Mouse (Mus musculus) liver, embryonic 16.5 days (tissue): ENCODE measurements around the gene Gimap3. TPM values are rescaled to one million over a fixed set of nuclear protein-coding genes. Genes with fewer than 3 reads are reported as not detected.

Experiments
- ATAC-seq: fragments of 200-750 bp; cut with Nextera tagmentation; 2 replicates; pipeline ENCODE4 v1.8.0; 2017; ENCODE audit warnings: low read depth, mild to moderate bottlenecking, moderate number of reproducible peaks, moderate library complexity
- H3K27ac ChIP-seq: fragments of 300-500 bp; sonication (generic); 2 replicates; pipeline ENCODE4 v1.5.1; 2014; ENCODE audit warnings: mild to moderate bottlenecking, low read length
- H3K27me3 ChIP-seq: fragments of 300-500 bp; sonication (generic); 2 replicates; pipeline ENCODE4 v1.6.1; 2014; ENCODE audit warnings: low read depth, low read length, mixed read lengths; ENCODE audit not compliant: control insufficient read depth, insufficient read depth
- H3K36me3 ChIP-seq: fragments of 300-500 bp; sonication (generic); 2 replicates; pipeline ENCODE4 v1.6.1; 2014; ENCODE audit warnings: mild to moderate bottlenecking; ENCODE audit not compliant: control insufficient read depth, insufficient read depth
- H3K4me1 ChIP-seq: fragments of 300-500 bp; sonication (generic); 2 replicates; pipeline ENCODE4 v1.6.1; 2014; ENCODE audit warnings: low read depth, low read length, mixed read lengths; ENCODE audit not compliant: control insufficient read depth
- H3K4me2 ChIP-seq: fragments of 300-500 bp; sonication (generic); 2 replicates; pipeline ENCODE4 v1.6.1; 2014; ENCODE audit warnings: low read depth, low read length, mixed read lengths
- H3K4me3 ChIP-seq: fragments of 300-500 bp; sonication (generic); 2 replicates; pipeline ENCODE4 v1.5.1; 2014; ENCODE audit warnings: low read depth, mild to moderate bottlenecking, low read length
- H3K9ac ChIP-seq: fragments of 300-500 bp; sonication (generic); 2 replicates; pipeline ENCODE4 v1.6.1; 2014; ENCODE audit warnings: low read depth, low read length
- H3K9me3 ChIP-seq: fragments of 300-500 bp; sonication (generic); replicated peaks from 2 replicates; pipeline ENCODE4 v1.6.1; 2016; ENCODE audit warnings: low read length; ENCODE audit not compliant: control insufficient read depth
- WGBS: fragments of 180-500 bp; shearing (Covaris S2); extraction: QIAGEN DNeasy Blood & Tissue Kit; methylation state at CpG from one replicate; pipeline ENCODE4 v1.1.7; 2014; ENCODE audit not compliant: insufficient replicate concordance; 5-methylcytosine and 5-hydroxymethylcytosine counted together
- polyA plus RNA-seq: library from polyadenylated mRNA; unstranded; fragments of >200 nt; fragmentation: Nextera tagmentation; extraction: Ambion mirVana; gene quantifications from 2 replicates; pipeline ENCODE4 v1.2.1, GENCODE M21; 2015

The Gimap3 gene
- polyA plus RNA-seq, 1 experiment from 2014 or later = 0.37 TPM

GRCm38 (mm10) chr6:48739780-48740055 is 30.9 kb downstream of the Gimap3 start:
- Histone ChIP-seq H3K9me3 (no peaks in the 10 kb centered on the region), H3K4me3 (no peak overlapping the region), H3K4me1 (peaks cover 7% of the 10 kb centered on the region), H3K27me3 (no peaks in the 10 kb centered on the region), H3K4me2 (no peak overlapping the region), H3K27ac (no peak overlapping the region), H3K9ac (no peak overlapping the region; the same call in 1 of the 2 replicates), H3K36me3 (no peaks in the 10 kb centered on the region)
- 41% methylated on average over 3 of the region's 3 CpGs for WGBS
- ATAC-seq = no peak

GRCm38 (mm10) chr6:48738961-48739779 is 31.5 kb downstream of the Gimap3 start, which contains the start of gene Gimap1:
Gene Gimap1 (plus strand): TSS chr6:48739054.
- peak within 1 kb of the TSS; percentile 37 for H3K4me3 ChIP-seq
- no peaks in the 10 kb centered on the region for H3K36me3 ChIP-seq
- peaks cover 7% of the 10 kb centered on the region for H3K4me1 ChIP-seq
- no peak for ATAC-seq
- no peaks in the 10 kb centered on the region for H3K9me3 ChIP-seq
- no peak within 1 kb of the TSS; the same call in 1 of the 2 replicates for H3K9ac ChIP-seq
- no peaks in the 10 kb centered on the region for H3K27me3 ChIP-seq
- 18% methylated on average over 15 of the region's 15 CpGs for whole genome bisulfite sequencing
- H3K4me2 ChIP-seq = 0 out of 2 replicates have a peak within 1 kb of the TSS, but pooled peaks have one; percentile 9
- no peak within 1 kb of the TSS for H3K27ac ChIP-seq

GRCm38 (mm10) chr6:48737688-48738087 is 33.0 kb downstream of the Gimap3 start:
- Histone ChIP-seq H3K27me3 (no peaks in the 10 kb centered on the region), H3K4me2 (no peak overlapping the region), H3K9me3 (no peaks in the 10 kb centered on the region), H3K27ac (no peak overlapping the region), H3K4me3 (no peak overlapping the region), H3K4me1 (peaks cover 7% of the 10 kb centered on the region), H3K9ac (no peak overlapping the region), H3K36me3 (no peaks in the 10 kb centered on the region)
- ATAC-seq = no peak
- WGBS = 76% methylated on average over 5 of the region's 5 CpGs

DNA sequence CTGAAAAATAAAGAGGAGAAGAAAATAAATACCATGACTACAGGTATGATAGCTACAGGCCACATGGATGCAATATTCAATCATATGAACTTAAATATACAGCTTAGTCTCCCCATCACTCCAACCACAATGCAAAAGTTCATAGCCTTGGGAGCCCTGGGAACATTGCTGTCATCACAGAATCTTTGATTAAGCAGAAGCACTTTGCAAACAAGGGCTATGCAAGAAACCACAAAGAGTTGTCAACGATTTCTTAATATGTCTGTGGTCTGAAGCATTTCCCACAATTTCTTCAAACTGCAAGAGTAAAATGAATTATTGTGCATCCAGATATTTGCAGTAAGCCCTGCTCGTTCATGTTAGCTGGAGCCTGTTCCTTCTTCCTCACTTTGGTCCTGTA is 33.6 kb downstream of the Gimap3 start:
- 24% methylated on average over 2 of the region's 2 CpGs for WGBS
- Histone ChIP-seq H3K4me1 (peaks cover 4% of the 10 kb centered on the region), H3K27ac (no peak overlapping the region), H3K4me3 (no peak overlapping the region), H3K9me3 (no peaks in the 10 kb centered on the region), H3K9ac (no peak overlapping the region), H3K27me3 (no peaks in the 10 kb centered on the region), H3K4me2 (no peak overlapping the region), H3K36me3 (no peaks in the 10 kb centered on the region)
- no peak for ATAC-seq

GRCm38 (mm10) chr6:48733660-48734059 is 37.0 kb downstream of the Gimap3 start:
- Histone ChIP-seq H3K27ac (no peak overlapping the region), H3K9me3 (no peaks in the 10 kb centered on the region), H3K9ac (no peak overlapping the region), H3K4me1 (no peaks in the 10 kb centered on the region), H3K27me3 (no peaks in the 10 kb centered on the region), H3K4me2 (no peak overlapping the region), H3K4me3 (no peak overlapping the region), H3K36me3 (no peaks in the 10 kb centered on the region)
- WGBS = 63% methylated on average over 1 of the region's 1 CpGs
- no peak for ATAC-seq

DNA sequence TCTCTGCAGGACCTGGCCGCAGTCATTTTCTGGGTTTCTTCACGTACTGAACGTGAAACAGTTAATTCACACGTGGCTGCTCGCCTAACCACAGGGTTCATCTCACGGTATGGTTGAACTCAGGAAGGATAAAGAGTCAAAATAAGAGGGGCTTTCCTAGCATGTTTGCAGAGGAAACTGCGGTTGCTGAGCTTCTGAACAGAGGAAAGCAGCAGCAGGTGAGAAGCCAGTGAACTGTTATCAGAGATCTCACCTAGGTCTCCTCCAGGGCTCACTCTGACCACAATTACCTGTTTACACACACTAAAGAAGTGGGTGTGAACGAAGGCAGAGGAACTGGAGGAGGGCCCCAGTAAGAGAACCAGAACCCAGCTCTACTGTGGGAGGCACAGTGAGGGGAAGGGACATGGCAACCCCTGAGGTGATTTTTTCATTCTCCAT is 37.8 kb downstream of the Gimap3 start:
- Histone ChIP-seq H3K27ac (no peak overlapping the region), H3K4me1 (no peaks in the 10 kb centered on the region), H3K4me2 (no peak overlapping the region), H3K4me3 (no peak overlapping the region), H3K36me3 (no peaks in the 10 kb centered on the region), H3K9me3 (no peaks in the 10 kb centered on the region), H3K9ac (no peak overlapping the region), H3K27me3 (no peaks in the 10 kb centered on the region)
- no peak for ATAC-seq
- 13% methylated on average over 8 of the region's 8 CpGs for WGBS

- WGBS = 66% methylated on average over 5 of the region's 5 CpGs
- H3K27me3 ChIP-seq = no peaks in the 10 kb centered on the region
- H3K4me2 ChIP-seq = no peak overlapping the region
- no peaks in the 10 kb centered on the region for H3K36me3 ChIP-seq
- no peaks in the 10 kb centered on the region for H3K4me1 ChIP-seq
- no peaks in the 10 kb centered on the region for H3K9me3 ChIP-seq
- no peak overlapping the region for H3K27ac ChIP-seq
- ATAC-seq = no peak
- no peak overlapping the region for H3K9ac ChIP-seq
- H3K4me3 ChIP-seq = no peak overlapping the region
These were observed 42.9 kb downstream of the Gimap3 start for GRCm38 (mm10) chr6:48727761-48728160.

- Histone ChIP-seq H3K9ac (no peak overlapping the region), H3K9me3 (no peaks in the 10 kb centered on the region), H3K4me1 (no peaks in the 10 kb centered on the region), H3K4me3 (no peak overlapping the region), H3K36me3 (no peaks in the 10 kb centered on the region), H3K27ac (no peak overlapping the region), H3K27me3 (no peaks in the 10 kb centered on the region), H3K4me2 (no peak overlapping the region)
- ATAC-seq = no peak
- 5% methylated on average over 1 of the region's 1 CpGs for WGBS
These were observed 45.2 kb downstream of the Gimap3 start for GRCm38 (mm10) chr6:48725476-48725875.

- no peaks in the 10 kb centered on the region for H3K36me3 ChIP-seq
- H3K4me3 ChIP-seq = no peak overlapping the region
- H3K4me1 ChIP-seq = no peaks in the 10 kb centered on the region
- no peaks in the 10 kb centered on the region for H3K9me3 ChIP-seq
- H3K4me2 ChIP-seq = no peak overlapping the region
- no peak overlapping the region for H3K9ac ChIP-seq
- no peaks in the 10 kb centered on the region for H3K27me3 ChIP-seq
- ATAC-seq = no peak
- WGBS = 50% methylated on average over 8 of the region's 8 CpGs
- no peak overlapping the region for H3K27ac ChIP-seq
These were observed 47.2 kb downstream of the Gimap3 start for GRCm38 (mm10) chr6:48723468-48723867.
